Mouse (Mus musculus) bone marrow, adult 2 months (tissue): Measurements from ENCODE around the gene Ccdc106.
"Not testable (repeated sequence)": the region's sequence is repeated elsewhere in the genome, so short reads cannot be mapped to it uniquely, and the experiment has no call there.

Experiments
- CTCF ChIP-seq: fragments of 200-500 bp; IDR thresholded peaks from 2 replicates; pipeline ENCODE4 v1.5.1; 2011; ENCODE audit warnings: low read length, control low read depth; ENCODE audit not compliant: control insufficient read depth, insufficient read depth
- POLR2A ChIP-seq: fragments of 200-500 bp; IDR thresholded peaks from 2 replicates; pipeline ENCODE4 v1.6.1; 2011; ENCODE audit warnings: low read depth, mild to moderate bottlenecking, control low read depth, low read length, borderline replicate concordance; ENCODE audit not compliant: control insufficient read depth

GRCm38 (mm10) chr7:5002876-5003275 lies 17.5 kb upstream of the Ccdc106 start:
- not testable (repeated sequence) for TF ChIP-seq POLR2A, CTCF
